Mouse (Mus musculus) right cerebral cortex, postnatal 25 days (tissue): ENCODE measurements around the gene Magee2.
A peak's percentile ranks its signal among the peaks of the same experiment; 100 is the strongest.
"Not testable (repeated sequence)": the region's sequence is repeated elsewhere in the genome, so short reads cannot be mapped to it uniquely, and the experiment has no call there.

ENCODE experiments used
- DNase-seq: peaks from one replicate; pipeline ENCODE4 v3.0.0; 2022

The Magee2 gene

GRCm38 (mm10) chrX:104856751-104857341 is at the start of gene Magee2:
Gene Magee2 (minus strand): TSS chrX:104857267.
- DNase-seq = peak; percentile 27

- no peak for DNase-seq
Observed at GRCm38 (mm10) chrX:104853610-104854009, 3.5 kb downstream of the Magee2 start.

GRCm38 (mm10) chrX:104817583-104817982 is 39.5 kb downstream of the Magee2 start:
- DNase-seq = not testable (repeated sequence)

- not testable (repeated sequence) for DNase-seq
Observed at GRCm38 (mm10) chrX:104816987-104817386, 40.1 kb downstream of the Magee2 start.

- DNase-seq = not testable (repeated sequence)
Observed at GRCm38 (mm10) chrX:104813704-104814103, 43.4 kb downstream of the Magee2 start.
